Mouse (Mus musculus) right cerebral cortex, postnatal 36 days (tissue): Measurements from ENCODE around the gene Sae1.
A peak's percentile ranks its signal among the peaks of the same experiment; 100 is the strongest.

Experiments
- DNase-seq, 2 experiments: peaks; one replicate each; pipeline ENCODE4 v3.0.0; 2022; ENCODE audit warnings: low spot score in 2 of 2, mixed read lengths in 1 of 2

Sae1 gene

DNA sequence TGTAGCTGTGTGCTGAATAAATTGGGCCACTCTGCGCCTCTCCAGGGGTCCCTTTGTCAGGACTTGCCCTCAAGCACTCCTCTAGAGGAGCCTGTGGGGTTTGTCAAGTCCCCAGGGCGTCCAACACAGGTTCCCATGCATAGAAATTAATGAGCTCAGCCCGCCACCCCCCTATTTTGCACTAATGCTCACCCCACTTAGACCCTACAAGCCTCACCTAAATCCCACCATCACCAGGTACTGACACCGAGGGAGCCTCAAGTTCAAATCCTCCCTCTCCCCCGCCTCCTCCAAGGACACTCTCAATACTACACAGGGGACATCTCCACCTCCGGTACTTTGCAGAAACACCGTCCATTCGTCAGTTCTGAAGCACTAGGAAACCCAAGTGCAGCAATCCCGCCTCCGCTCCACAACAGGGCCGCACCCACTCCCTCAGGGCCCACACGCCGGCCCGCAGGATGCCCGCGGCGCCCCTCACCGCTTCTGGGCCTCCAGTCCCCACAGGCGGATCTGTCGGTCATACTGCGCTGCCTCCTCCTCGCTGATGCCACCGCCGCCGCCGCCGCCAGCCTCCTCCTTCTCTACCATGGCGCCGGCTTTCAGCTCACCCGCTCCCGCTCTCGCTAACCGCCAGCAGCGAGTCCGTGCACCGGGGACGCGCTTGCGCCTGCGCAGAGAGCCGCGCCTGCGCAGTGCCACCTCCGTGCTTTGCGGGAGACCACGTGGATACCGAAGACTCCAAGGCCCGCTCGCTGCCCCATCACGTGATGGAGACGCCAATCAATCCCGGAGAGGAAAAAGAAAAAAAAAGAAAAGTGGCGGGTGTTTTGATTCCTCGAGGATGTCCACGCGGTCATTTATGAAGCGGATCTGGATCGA is at the start of gene Sae1:
Gene Sae1 (minus strand): TSS at position 647 of the 882 bp plus-strand sequence.
- DNase-seq = peak; percentile 94 to 96

DNA sequence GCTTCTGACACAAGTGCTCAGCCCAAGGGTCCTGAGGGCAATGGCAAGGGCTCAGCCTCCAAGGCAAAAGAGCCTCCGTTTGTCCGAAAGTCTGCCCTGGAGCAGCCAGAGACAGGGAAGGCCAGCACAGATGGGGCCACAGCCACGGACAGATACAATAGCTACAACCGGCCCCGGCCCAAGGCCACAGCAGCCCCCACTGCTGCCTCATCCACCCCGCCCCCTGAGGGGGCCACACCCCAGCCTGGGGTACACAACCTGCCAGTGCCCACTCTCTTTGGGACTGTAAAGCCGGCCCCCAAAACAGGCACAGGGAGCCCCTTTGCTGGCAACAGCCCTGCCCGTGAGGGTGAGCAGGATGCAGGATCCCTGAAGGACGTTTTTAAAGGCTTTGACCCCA is 47.5 kb upstream of the Sae1 start:
- no peak for DNase-seq

DNA sequence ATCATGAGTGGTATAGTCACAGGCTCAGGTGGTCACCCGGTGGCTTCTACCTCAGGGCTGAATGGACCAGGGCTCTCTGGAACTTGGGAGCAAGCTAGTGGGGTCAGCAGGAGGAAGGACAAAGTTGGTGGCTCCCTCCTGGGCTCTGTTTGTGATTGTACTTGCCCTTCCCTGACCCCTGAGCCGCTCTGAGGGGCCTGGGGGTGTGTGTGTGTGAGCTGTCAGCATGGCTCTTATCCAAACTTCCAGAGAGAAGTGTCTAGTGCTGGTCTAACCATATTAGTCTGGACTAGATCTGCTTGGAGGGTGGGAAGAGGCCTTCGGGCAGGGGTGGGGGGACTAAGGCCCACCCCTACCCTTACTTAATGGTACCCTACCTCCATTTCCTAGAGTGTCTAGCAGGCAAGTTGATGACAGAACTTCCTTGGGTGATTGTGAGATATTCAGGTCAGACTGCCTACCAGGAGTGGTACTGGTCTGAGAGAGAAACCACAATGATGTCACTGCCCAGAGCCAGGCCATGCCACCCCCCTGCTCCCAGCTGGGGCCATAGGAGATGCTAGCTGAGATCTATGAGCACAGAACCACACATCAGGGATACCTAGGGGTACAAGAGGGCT is 45.9 kb upstream of the Sae1 start:
- DNase-seq = no peak

GRCm38 (mm10) chr7:16426129-16426729 is 38.6 kb upstream of the Sae1 start:
- peak; percentile 42 to 46 for DNase-seq

DNA sequence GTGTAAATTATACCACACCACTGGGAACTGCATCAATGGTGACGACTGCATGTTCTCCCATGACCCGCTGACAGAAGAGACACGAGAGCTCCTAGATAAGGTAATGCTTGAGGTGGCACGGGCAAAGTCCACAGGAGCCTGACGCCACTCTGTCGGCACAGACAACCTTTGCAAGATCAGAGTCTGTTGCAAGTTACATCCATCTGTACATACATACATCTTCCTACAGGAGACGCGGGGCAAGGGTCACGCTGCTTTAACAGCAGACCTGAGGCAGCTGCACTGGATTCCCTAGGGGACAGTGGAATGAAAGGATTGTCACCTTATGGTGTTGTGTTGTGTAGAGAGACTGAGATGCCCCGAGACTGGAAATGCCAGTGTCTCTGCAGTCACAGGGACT is 38.1 kb upstream of the Sae1 start:
- DNase-seq = no peak

- no peak for DNase-seq
These were observed 36.1 kb upstream of the Sae1 start for GRCm38 (mm10) chr7:16423731-16424130.

- DNase-seq = no peak
These were observed 34.7 kb upstream of the Sae1 start for GRCm38 (mm10) chr7:16422222-16422856.

GRCm38 (mm10) chr7:16420493-16421118 is 33.0 kb upstream of the Sae1 start:
- DNase-seq = no peak

DNA sequence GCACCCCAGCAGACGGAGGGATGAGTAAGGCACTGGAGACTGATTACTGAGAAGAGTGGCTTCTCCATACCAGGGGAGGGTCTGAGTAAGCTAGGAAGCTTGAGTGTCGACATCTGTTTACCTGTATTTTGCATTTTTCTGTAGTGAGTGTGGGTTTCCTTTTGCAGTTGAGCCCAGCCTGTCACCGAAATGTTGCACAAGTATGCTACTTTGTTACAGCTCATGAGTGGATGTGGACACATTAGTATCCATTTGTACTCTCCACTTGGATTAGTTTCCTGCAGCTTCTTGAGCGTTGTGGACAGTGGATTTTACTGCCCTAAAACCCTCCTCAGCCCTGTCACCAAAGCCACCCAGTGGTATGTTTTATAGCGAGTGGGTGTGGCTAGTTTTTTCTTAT is 31.1 kb upstream of the Sae1 start:
- no peak for DNase-seq

- DNase-seq = no peak
These were observed 29.6 kb upstream of the Sae1 start for GRCm38 (mm10) chr7:16417141-16417771.

- DNase-seq = no peak
These were observed 27.8 kb upstream of the Sae1 start for GRCm38 (mm10) chr7:16415426-16415825.

DNA sequence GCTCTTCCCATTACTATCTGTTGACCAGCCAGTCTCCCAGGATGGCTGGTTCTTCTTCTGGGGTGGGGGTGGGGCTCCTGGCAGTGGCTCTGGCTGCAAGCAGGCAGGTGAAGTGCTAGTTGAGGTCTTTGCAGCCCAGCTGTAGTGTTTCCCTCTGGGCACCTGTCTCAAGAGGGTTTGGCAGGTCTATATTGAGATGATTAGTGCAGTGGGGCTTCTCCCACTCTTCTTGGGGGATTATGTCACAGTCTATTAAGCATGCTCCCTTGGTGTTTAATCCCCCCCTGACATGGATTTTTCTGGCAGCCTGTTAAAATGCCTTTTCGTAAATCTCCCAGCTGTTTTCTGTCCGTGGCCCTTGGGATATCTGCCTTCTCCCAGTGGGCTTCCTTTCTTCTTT is 25.3 kb upstream of the Sae1 start:
- DNase-seq = no peak

GRCm38 (mm10) chr7:16412220-16412896 is 24.8 kb upstream of the Sae1 start:
- no peak for DNase-seq

DNA sequence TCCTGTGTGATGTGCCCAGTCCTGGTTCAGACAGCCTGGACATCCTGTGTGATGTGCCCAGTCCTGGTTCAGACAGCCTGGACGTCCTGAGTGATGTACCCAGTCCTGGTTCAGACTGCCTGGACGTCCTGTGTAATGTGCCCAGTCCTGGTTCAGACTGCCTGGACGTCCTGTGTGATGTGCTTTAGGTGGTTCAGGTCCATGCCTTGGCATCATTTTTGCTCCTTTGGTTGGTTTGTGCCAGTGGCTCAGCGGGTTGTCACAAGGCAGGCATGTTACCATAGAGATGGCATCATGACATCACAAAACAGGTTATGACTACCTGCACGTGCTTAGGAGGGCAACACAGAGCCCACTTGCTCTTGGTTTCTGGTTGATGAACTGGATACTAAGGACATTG is 23.5 kb upstream of the Sae1 start:
- no peak for DNase-seq

DNA sequence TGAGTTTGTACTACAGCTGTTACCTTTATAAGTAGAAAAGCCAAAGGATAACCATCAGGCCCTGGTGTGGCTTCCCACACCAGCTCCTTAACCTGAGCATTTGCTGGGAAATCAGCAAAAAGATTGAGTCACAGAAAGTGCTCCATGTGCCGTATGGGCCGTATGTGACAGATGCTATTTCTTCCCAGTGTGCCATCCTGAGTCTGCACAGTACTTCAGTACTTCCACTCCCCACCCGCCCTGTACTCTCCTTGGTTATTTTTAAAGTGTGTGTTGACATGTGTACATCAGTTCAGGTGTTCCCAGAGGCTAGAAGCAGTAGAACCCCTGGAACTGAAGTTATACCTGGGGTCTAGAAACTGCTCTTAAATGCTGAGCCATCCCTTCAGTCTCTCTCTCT is 19.4 kb upstream of the Sae1 start:
- no peak for DNase-seq

- DNase-seq = no peak
These were observed 18.1 kb upstream of the Sae1 start for GRCm38 (mm10) chr7:16405516-16406351.

GRCm38 (mm10) chr7:16405073-16405455 is 17.5 kb upstream of the Sae1 start:
- no peak for DNase-seq

DNA sequence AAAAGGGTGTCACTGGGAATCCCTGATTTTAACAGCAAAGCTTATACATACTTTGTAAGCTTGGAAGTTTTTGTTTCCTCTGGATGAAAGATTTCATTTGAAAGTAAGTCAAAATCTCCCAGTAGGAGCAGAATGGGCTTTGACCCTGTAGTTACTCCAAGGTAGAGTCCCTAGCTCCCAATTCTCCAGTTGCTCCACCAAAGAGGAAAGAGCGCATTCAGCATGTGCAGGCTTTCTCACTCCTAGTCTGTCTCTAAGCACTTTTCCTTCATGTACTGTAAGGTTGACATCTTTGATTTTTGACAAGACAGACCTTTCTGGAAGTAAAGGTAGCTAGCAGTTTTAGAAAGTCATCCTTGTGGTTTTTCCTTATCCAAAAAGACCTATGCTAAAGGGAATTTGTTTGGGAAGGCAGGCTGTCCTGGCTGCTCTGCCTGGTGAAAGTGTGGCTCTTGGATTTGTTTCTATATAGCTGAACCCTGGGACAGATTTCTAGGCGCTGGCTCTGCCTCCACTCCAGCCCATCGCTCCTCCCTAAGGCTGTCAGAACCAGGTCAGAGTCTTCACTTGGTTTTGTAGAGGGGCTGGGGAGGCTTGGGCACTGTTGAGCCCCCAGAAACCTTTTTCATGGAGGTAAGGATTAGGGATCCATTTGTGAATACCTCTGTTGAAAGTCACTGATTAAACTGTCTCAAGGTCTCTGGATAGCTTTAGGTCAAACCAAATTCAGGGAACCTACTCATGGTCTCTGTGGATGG is 16.9 kb upstream of the Sae1 start:
- no peak for DNase-seq
